Mouse (Mus musculus) cerebellum, postnatal 10 days (tissue): ENCODE data around the gene Vdr.
"Not testable (repeated sequence)": the region's sequence is repeated elsewhere in the genome, so short reads cannot be mapped to it uniquely, and the experiment has no call there.

Experiments
- DNase-seq, 2 experiments: peaks; one replicate each; pipeline ENCODE4 v3.0.0; 2021; ENCODE audit warnings: mixed read lengths in 2 of 2

The Vdr gene

DNA sequence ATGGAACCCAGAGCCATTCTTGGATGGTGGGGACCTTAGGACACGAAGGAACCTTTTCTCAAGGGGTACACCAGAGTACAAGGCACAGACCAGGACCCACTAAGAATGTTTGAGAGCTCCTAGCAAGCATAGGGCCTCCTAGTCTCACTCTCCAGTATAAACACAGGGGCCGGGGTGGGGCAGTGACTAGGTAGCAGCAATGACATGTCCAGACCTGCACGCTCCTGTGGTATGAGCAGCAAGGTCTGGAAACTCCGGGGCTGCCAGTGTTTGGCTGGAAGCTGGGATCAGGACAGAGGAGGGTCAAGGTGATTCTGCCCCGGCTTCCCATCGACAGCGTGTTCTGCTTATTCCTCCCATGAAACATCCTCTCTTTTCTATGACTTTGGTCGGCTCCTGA lies 34.6 kb downstream of the Vdr start:
- DNase-seq: no peak

DNA sequence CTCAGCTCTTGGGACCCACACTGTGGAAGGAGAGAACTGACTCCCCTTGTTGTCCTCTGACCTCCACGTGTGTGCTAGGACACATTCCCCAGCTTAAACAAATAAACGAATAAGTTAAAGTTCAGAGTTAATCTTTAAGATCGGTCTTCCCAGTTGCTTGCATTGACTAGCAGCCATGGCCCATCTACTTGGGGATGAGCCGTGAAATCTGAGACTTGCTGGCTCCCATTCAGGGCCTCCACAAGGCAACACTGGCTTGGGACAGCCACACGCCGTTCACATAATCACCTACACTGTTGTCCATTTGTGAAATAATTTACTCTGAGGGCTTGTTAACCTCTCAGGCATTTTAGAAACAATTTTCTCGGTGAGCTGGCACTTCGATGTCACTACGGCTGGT lies 36.7 kb downstream of the Vdr start:
- no peak for DNase-seq

DNA sequence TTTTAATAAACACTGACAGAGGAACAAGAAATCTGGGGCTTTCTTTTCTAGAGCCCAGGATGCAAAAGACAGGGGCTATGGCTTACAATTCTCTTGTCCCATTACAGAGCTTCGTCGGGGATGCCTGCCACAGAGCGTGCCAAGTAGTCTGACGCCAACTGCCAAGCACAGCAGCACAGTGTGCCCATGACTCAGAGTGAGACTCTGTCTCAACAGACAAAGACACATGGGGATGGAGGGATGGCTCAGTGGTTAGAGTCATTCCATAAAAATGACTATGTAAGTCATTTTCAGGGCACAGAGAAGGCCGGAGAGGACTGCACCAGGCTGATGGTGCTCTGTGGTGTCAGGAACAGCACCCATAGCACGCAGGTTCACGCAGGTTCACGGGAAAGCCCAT lies 38.3 kb downstream of the Vdr start:
- peak; percentile 52 to 54 for DNase-seq

DNA sequence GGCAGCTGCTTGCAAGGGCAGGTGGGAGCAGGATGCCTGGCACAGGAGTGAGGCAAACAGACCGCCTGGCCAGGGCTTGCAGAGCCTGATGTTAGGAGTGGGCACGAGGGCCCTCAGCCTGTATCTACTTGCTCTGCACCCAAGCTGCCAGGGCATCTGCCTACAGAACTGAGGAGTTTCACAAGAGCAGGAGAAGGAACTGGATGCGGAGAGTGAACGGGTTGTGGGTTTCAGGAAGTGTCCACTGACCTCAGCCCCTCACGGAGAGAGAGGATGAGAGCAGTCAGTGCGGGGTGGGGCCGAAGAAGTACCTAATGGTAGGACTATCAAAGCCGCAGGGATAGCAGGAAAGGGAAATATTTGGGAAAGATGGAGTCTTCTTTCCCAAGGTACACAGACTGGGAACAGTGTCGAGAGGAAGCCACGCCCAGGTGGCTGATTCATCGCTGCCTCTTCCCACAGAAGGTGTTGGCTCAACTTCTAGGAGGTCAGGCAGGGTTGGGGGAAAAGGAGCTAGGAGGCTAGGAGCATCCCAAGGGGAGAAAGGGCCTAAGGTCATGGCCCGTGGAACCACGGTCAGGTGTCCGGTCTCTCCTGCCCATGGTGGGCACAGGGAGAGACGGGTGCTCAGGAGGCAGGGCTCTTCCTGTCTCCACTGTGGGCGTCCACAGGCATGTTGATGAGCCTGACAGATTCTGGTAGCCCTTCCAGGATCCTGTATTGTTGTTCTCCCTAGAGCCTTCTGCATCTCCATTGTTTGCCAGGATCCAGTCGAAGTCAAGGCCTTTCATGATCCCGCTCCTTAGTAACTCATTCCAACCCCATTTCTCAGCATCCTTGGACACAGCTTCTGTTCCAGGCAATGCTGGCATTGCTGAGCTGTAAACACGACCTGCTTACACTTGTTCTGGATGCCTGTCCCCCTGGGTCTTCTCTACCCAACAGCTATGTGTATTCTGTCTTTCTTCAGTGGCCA lies 39.1 kb downstream of the Vdr start:
- peak in 1 of 2 experiments; percentile 26 for DNase-seq

DNA sequence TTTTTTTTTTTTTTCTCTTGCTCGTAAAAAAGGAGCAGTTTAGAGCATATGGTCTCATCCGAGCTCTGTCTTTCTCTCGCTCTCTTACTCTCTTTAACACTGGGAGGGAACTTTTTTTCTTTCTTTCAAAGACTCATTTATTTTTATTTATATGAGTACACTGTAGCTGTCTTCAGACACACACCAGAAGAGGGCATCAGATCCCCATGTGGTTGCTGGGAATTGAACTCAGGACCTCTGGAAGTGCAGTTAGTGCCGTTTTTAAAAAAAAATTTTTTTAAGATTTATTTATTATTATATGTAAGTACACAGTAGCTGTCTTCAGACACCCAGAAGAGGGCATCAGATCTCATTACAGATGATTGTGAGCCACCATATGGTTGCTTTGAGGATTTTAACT lies 40.3 kb downstream of the Vdr start:
- not testable (repeated sequence) for DNase-seq

DNA sequence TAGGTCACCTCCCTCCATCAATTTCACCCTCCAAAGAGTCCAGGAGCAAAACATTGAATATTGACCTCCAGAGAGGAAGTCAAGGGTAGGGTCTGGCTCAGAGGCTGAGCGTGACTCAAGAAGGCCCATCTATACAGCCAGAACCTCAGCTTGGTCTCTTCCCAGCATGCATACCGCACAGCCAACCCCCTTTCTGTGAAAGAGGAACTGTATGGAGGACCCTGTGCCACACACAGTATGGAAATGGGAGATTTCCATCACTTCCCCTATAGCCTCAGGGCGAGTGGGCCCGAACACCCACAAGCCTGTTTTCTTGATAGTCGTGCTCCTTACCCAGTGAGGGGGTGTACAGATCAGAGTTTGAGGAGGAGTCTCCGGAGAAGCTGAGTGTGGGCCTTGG lies 41.4 kb downstream of the Vdr start:
- DNase-seq: no peak

DNA sequence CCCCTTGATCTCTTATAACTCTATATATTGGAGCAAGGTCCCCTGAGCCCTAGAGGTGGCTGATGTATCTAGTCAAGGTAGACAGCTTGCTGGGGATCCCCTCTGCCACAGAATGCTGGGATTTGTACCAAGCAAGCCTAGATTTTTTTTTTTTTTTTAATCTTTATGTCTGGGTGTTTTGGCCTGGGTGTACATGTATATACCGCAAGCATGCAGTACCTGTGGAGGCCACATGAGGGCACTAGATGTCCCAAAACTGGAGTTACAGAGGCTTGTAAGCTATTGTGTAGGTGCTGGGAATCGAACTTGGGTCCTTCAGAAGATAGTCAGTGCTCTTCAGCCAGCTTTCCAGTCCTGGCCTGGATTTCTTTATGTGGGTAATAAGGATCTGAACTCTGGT lies 44.4 kb downstream of the Vdr start:
- DNase-seq: no peak

DNA sequence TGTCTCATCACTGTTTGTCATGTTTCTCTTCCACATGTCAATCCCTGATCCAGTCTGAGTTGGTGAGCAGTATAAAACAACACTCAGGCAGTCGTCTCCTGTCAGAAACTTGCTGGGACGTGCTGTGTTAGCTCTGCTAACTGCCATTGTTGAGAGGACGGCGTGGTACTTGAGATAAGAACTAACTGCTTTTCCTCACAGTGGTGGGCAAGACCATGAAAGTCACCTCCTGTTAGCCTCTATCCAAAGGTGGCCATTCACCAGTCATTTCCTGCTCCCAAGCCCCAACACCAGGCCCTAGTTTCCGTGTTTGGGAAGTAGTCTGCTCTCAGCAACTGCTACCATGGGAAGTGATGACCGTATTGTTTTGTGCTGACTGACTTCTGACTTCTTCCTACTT lies 45.3 kb downstream of the Vdr start:
- DNase-seq: no peak

DNA sequence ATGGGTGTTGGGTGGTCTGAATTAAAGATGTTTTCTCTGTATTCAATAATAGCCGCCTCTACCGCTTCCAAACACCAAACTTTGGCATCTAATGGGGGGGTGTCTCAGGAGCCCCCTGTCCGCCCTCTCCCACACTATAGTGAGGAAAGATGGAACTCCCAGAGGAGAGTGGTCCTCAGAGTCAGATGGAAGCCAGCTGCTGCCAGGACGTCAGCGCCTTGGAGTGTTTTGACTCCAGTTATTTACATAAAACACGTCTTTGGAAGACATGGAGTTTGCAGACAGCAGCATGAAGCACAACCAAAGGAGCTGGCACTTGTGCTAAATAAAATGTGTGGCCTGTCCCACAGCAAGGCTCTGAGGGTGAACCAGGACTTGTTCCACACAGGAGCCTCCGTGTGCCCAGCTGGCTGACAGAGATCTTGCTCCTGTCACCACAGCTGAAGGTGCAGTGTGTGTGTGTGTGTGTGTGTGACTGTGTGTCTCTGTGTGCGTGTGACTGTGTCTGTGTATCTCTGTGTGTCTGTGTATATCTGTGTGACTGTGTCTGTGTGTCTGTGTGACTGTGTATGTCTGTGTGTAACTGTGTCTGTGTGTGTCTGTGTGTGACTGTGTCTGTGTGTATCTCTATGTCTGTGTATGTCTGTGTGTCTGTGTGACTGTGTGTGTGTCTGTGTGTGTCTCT lies 45.9 kb downstream of the Vdr start:
- no peak for DNase-seq

DNA sequence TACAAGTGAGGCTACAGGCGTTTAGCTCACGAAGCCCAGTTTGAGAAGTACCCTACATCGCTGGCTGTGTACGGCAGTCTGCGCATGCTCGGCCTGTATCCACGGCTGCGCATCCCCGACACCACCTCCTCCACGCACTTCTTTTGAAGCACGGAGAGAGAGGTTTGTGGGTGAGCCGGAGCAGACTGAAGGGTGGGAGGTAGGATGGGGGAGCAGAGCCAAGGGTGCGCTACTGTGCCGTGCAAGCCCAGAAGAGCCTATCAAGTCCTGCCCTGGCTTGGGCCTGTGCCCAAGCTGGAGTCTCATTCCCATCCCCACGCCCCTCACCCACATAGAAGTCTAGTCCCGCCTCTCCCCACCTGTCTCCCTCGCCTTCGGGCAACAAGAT lies 46.9 kb downstream of the Vdr start:
- DNase-seq: peak in 1 of 2 experiments; percentile 40

DNA sequence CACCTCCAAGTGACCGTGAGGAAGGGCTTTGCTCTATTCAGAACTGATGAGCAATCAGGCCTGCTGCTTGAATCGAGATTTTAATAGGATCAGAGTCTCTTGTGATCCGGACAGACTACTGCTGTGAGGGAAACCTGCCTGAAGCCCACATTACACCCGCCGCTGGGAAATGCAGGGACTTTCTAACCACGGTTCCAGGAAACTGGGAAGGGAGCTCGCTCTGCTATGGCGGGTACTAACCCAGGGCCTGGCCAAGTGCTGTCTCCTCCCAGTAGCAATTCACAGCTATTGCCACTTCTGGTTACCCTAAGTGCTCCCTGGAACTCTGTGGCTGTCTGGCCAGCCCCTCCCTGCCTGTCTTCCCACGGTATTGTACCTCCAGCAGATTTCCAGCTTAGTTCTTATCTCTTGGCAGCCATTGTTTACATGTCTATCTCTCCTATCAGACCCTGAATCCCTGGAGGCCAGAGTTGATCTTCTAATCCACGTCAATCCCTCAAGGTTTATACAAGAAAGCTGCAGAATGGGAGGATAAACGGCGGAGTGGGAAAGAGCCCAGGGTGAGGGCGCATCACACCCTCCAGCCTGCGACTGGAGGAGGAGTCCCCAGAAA lies 47.4 kb downstream of the Vdr start:
- no peak for DNase-seq

DNA sequence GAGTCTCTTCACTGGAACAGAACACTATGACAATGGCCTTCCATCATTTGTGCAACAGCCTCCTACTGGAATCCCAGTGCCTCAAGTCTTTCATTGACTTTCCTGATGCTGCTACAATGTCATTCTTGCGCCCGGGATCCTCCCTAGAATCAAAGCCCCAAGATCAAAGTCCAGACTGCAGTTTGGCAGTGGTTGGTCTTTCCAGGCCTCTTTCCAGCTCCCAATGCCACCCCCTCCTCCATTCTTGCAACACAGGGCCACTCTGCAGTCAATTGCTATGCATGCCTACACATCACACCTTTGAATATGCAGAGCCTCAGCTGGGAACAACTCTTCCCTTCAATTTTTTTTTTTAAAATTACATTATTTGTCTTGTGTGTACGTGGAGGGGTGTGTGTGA lies 50.1 kb downstream of the Vdr start:
- DNase-seq: no peak

DNA sequence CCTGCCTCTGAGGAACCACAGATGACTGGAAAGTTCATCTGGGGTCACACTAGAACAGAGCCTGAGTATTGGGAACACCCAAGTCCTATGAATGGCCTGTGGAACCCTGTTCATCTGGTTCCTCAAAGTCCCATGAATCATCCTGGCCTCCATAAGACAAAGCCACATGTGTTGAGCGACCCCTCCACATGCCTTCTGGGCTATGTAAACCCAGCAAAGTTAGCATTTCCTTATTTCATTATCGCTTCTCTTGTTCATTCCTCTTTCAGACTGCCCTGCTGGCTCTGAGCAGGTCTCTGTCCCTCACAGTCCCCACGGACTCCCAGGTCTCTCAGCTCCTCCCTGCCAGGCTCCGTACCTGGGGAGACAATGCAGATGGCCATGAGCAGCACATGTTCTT lies 52.0 kb downstream of the Vdr start:
- DNase-seq: no peak

DNA sequence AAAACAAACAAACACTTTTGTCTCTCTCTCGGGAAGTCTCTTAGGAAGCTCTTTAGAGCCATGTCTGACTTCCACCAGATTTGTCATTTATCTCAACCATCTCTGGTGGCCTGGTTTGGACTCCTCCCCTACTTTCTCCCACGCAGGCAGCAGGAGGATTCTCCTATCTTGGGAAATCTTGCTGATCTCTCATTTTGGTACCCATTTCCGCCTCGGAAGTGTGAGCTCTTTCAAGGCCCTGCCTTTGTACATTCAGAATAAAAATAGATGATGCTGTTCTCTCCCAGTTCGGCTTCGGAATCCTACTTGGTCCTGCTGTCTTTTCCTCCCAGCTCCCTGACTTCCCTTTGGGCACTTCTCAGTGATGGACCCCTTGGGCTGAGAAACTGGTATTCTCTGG lies 55.9 kb downstream of the Vdr start:
- DNase-seq: no peak

DNA sequence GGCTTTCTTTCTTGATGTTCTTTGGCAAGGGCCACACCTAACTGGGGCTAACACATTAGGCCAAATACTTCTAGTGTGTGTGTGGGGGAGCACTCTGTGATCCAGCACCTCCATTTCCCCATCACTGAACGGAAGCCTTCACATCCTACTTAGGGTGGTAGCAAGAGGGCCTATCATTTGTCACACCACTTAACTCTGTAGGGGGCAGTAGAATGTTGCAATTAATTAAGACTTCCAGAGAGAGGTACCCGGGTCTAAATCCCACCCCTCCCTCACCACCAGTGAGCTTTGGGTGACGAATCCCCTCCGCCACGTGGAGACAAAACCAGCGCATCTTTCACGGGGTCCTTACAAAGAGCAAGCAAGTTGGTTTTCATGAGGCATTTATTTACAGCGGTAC lies 56.4 kb downstream of the Vdr start:
- no peak for DNase-seq

DNA sequence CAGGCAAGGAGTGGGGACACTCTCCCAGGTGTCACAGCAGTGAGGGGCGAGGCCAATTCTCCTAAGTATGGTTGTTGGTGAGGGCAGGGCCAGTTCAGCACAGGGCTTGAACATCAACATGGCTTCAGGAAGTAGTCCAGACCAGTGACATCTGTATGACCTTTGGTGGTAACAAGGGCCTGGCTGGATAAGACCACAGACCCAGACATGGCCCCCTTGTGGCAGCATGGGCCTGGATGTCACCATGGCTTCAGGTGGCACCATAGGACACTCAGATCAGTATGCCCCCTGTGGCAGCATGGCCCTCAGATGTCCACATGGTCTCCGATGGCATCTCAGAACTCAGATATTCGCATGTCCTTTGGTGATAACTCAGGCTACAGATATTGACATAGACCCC lies 58.1 kb downstream of the Vdr start:
- no peak for DNase-seq

DNA sequence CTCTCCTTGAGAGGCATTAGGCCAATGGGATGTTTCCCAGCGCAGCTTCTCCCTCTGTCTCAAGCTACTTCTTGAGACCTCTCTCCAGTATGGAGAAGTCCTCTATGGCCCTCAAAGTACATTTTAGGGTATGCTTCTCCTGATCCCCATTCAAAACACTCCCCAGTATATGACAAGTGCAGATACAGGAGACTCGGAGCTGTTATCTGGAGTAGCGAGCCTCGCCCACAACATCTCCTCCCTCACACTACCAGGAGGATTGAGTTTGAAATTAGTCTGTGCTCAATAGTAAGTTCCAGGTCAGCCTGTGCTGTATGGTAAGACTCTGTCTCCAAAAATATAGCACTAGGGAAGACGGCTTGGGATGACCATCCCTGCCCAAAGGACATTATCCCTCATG lies 59.4 kb downstream of the Vdr start:
- DNase-seq: no peak

DNA sequence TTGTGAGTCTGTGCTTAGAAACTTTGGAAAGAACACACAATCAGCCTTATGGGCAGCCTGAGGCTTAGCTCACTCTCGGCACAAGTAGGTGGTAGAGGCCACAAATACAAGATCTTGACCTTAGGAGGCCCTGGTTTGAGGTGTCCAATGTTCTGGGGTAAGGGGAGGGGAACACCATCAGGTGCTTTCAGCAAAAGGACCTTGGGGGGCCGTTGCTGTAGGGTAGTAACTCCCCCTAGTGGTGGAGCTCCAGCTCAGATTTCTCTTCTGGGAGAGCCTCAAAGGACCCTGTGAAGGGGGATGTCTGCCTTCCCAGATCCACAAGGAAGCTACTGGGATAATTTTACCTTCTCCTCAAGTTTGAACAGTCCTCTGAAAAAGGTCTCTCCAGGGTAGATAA lies 60.0 kb downstream of the Vdr start:
- DNase-seq: peak; percentile 55 to 68

DNA sequence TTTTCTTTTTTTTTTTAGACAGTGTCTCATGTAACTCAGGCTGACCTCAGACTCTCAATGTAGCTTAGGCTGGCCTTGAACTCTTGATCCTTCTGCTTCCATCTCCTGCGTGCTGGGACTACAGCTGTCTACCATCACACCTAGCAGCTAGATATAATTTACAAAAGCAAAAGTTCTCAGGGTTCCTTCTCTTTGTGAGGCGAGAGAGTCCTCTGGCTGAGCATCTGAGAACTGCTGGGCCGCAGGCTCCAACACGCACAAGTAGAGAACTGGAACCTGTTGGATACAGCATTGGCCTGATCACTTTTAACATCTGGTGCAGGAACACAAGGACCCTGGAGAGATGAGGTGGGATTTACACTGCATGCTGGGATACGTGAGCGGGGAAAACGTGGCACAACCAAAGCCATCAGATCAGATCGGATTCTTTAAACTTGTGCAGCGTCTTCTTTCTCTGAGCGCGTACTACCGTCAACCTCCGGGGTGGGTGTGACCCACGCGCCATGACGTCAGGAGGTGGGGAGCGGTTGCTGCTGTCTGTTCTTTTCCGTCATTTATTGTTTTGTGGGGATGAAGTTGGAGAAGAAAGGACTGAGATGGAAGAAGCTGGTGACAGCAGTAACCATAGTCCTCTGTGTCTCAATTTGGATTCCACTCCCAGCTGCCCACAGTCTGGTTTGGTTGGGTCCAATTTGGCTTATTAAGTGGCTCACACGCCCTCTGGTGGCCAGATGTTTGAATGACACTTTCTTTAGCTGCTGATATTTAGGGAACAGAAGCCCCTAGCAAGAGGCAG lies 61.1 kb downstream of the Vdr start:
- peak; percentile 92 to 93 for DNase-seq

DNA sequence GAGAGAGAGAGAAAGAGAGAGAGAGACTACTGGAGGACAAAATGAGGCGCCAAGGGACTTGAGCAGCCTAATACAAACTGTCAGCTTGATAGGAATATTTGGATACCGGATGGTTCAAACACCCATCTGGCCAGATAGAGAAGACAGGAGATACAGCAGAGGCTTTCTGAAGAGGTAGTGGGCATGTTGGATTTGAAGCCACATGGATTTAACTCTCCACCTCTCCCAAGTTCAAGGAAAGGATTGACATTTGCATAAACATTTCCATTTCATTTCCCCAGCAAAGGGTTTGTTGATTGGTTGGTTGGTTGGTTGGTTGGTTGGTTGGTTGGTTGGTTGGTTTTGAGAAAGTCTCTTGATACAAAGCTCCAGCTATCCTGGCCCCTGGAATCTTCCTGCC lies 62.6 kb downstream of the Vdr start:
- no peak for DNase-seq

DNA sequence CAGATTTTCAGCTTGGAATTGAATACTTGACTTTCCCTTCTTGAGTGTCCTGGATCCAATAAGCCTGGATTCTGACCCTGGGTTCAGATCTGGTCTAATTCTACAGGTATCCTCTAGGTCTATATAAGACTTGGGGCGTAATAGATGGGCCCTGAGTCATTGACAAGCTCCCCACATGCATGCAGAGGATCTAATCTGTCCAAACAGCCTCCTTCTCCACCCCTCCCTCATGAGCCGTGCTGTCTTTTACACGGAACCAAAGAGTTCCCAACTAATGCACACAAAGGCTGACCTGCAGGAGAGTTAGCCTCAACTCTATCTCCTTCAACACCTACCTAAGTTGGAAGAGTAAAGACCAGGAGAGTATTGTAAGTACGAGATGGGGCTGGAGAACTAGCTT lies 63.1 kb downstream of the Vdr start:
- DNase-seq: no peak

DNA sequence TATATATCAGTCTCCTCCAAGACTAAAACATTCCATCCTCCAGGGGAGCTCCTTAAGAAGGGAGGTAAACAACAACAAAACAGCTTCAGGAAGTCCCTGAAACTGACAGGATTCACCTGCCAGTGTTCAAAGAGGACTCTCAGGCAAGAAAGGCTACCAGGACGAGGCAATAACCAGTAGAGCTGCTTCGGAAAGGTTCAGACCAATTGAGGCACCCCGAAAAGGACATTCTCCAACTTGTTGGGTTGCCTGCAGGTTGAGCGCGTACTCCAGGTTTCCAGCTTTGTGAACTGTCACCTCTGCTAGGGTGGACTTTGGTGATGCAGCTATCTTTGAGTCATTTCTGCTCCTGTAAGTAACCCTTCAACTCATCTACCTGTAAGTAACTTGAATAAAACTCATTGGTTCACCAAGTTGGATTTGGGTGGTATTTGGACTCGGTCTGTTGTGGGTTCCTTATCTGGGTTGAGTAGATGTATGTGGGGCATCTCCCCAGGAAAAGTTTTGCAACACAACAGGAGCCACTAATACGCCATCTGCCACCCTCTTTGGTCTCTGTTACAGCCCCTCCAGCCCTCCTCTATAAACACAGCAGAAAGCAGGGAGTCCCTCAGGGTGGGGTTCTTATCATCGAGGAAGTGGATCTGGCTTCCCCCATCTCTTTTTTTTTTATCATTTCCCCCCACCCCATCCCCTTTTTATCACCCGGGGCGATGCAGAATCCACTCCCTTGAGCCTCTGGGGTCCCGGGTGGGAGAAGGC lies 64.1 kb downstream of the Vdr start:
- DNase-seq: no peak
